Mouse (Mus musculus): ENCODE measurements around the gene Rae1. TPM values are rescaled to one million over a fixed set of nuclear protein-coding genes. Genes with fewer than 3 reads are reported as not detected.

Gene Rae1
- polyA plus RNA-seq, 1 experiment = 34.4 TPM

- no peak overlapping the region for H3K27ac ChIP-seq (replicated peaks; ENCODE audit: low read depth, low read length)
- H3K4me3 ChIP-seq (ENCODE audit: insufficient read depth, low read depth, low read length) = no peak overlapping the region
- H3K4me1 ChIP-seq (ENCODE audit: control insufficient read depth, insufficient read depth, insufficient read length, low read length) = no peaks in the 10 kb centered on the region
These were observed 60.5 kb downstream of the Rae1 start for GRCm38 (mm10) chr2:173060450-173060849.

- H3K4me3 ChIP-seq (ENCODE audit: insufficient read depth, low read depth, low read length) = no peak overlapping the region
- no peak overlapping the region for H3K27ac ChIP-seq (replicated peaks; ENCODE audit: low read depth, low read length)
- no peaks in the 10 kb centered on the region for H3K4me1 ChIP-seq (ENCODE audit: control insufficient read depth, insufficient read depth, insufficient read length, low read length)
These were observed 61.8 kb downstream of the Rae1 start for GRCm38 (mm10) chr2:173061443-173062351.

- Histone ChIP-seq H3K4me1 (ENCODE audit: control insufficient read depth, insufficient read depth, insufficient read length, low read length) (no peaks in the 10 kb centered on the region), H3K27ac (replicated peaks; ENCODE audit: low read depth, low read length) (no peak overlapping the region), H3K4me3 (ENCODE audit: insufficient read depth, low read depth, low read length) (no peak overlapping the region)
These were observed 63.3 kb downstream of the Rae1 start for GRCm38 (mm10) chr2:173063219-173063618.

- Histone ChIP-seq H3K4me3 (ENCODE audit: insufficient read depth, low read depth, low read length) (no peak overlapping the region), H3K4me1 (ENCODE audit: control insufficient read depth, insufficient read depth, insufficient read length, low read length) (no peaks in the 10 kb centered on the region), H3K27ac (replicated peaks; ENCODE audit: low read depth, low read length) (no peak overlapping the region)
These were observed 64.9 kb downstream of the Rae1 start for GRCm38 (mm10) chr2:173064864-173065263.

Other genes with a start within 250 kb of the Rae1 start
- 0.28 and 0.29 TPM in 2 replicates for gene Bmp7, start 59.8 kb upstream of the Rae1 start, polyA plus RNA-seq (2012; ENCODE audit: insufficient read depth, insufficient read length, missing spikeins)
- not detected in 2 replicates for gene Spo11, start 22.4 kb upstream of the Rae1 start, polyA plus RNA-seq (2012; ENCODE audit: insufficient read depth, insufficient read length, missing spikeins)
- gene Rbm38, start 20.4 kb downstream of the Rae1 start, polyA plus RNA-seq (2012; ENCODE audit: insufficient read depth, insufficient read length, missing spikeins) = 13.5 and 14.5 TPM in 2 replicates
- gene Ctcfl, start 119.4 kb downstream of the Rae1 start, polyA plus RNA-seq (2012; ENCODE audit: insufficient read depth, insufficient read length, missing spikeins) = 0.55 TPM in 1 of 2 replicates, not detected in the other
- 1,317 and 1,888 TPM in 2 replicates for gene Pck1, start 152.9 kb downstream of the Rae1 start, polyA plus RNA-seq (2012; ENCODE audit: insufficient read depth, insufficient read length, missing spikeins)
- gene Zbp1, start 218.8 kb downstream of the Rae1 start, polyA plus RNA-seq (2012; ENCODE audit: insufficient read depth, insufficient read length, missing spikeins) = 1.6 TPM in 1 of 2 replicates, not detected in the other

Measured in brown adipose tissue, adult 24 weeks (tissue).